Mouse (Mus musculus) adrenal gland, postnatal 14 days (tissue): ENCODE measurements around the gene Map7d2. TPM values are rescaled to one million over a fixed set of nuclear protein-coding genes. Genes with fewer than 3 reads are reported as not detected.
A peak's percentile ranks its signal among the peaks of the same experiment; 100 is the strongest.

Experiments
- DNase-seq: peaks from one replicate; pipeline ENCODE4 v3.0.0; 2021; ENCODE audit warnings: mixed read lengths
- total RNA-seq: library from RNA; stranded (reverse); gene quantifications from 2 replicates; pipeline ENCODE4 v1.2.3, GENCODE M21; 2021

Gene Map7d2
- total RNA-seq, 1 experiment from 2014 or later = 3.5 TPM

DNA sequence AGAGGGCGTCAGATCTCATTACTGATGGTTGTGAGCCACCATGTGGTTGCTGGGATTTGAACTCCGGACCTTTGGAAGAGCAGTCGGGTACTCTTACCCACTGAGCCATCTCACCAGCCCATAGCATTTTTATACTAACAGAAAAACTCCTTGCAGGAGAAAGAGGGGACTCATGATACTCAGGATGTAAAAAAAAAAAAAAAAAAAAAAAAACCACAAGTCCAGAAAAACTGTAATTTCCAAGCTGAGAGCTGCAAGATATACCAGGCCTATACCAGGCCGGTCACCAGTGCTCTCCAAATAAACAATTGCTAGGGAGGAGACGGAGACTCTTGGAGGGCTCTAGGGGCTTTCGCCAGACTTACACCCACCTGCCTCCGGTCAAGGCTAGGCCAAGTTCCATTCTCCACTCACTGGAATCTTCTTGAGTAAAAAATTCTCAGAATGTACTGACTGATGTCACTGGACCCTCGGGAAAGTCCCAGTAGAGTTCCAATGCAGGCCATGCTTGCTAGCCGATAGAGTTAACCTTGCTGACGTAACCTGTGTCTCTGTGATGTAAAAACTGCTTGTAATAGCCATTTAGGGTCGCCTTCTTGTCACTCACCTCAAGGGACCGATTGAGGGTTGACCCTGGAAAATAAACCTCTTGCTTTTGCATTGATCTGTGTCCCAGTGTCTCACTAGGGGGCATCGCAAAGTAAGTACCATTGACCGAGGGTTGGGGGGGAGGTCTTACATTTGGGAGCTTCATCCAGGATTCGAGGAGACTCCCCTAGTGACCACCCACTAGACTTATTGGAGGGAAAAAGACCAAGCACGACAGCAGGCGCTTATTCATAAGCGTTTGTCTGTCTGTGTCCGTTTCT lies 95.7 kb downstream of the Map7d2 start:
- DNase-seq = no peak

DNA sequence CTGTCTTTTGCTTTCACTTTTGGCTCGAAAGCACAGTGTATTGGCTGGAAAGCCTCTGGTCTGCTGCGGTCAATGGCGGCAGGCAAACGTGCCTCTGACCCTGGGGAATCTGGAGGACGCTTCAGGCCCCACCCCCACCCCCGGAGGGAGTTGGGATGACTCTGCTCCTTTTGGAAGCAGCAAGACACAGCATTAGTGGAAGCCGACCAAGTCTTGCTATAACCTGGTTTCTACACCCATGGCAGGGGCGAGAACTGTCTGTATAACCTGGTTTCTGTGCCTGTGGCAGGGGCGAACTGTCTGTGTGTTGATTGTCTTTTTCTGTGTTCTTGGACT lies 96.3 kb downstream of the Map7d2 start:
- no peak for DNase-seq

DNA sequence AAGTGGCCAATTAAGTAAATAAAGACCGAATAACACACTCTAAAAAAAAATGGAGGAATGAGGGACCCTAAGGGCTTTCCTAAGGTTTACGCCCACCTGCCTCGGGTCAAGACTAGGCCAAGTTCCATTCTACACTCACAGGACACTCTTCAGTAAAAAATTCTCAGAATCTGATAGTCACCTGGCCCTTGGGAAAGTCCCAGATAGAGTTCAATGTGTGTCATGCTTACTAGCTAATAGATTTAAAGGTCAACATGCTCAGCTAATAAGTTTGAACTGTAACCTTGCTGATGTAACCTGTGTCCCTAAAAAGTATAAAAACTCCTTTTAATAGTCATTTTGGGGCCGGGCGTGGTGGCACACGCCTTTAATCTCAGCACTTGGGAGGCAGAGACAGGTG lies 101.2 kb downstream of the Map7d2 start:
- no peak for DNase-seq

DNA sequence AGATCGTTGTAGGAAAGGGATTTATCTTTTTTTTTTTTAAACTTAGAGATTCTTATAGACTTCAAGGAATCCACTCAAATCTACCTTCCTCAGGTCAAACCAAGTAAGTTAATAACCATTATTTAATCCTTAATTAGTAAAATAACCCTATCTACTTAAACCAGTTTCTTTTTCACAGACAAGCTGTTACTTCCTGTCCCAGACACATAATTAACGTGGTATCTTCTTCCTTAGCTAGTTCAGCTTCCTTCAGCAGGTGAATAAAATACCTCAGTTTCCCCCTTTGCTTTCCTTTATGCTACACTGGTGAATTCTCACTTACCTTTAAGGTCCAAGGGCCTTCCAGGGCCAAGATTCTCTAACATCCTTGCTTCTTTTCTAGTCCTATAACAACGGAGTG lies 107.4 kb downstream of the Map7d2 start:
- DNase-seq = no peak

DNA sequence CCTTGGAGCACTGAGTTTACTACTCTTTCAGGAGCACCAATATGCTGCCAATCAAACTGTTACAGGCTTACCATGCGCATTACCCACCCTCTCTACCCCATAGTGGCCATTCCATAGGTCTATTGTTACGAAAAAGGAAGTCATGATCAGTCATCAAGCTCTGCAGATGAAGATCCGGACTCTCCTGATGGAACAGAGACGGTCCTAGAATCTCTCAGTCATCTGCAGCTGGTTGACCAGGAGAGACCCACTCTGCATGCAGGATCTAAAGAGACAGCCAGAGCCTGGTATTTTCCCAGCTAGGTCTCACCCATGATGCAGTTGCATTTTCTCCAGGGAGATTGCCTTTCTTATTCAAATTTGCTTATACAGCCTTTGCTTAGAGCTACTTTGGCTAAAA lies 108.3 kb downstream of the Map7d2 start:
- no peak for DNase-seq

DNA sequence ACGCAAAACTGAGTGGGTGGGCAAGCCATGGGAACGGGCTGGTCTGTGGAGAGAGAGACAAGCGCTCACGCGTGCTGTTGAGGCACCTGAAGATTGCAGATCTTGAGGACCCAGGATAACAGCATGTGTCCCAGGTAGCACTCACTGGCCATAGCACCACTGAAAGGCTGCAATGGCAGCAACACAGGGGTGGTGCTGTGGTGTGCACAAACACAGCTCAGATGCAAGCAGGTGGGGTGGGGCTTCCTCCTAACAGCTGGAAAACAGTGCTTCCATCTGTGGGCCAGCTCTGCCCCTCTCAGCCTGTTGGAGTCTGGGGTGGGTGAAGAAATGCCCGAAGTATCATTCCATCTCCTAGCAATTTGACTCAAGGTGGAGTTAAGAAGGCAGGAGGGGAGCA lies 112.0 kb downstream of the Map7d2 start, which contains the start of gene Bclaf3:
Gene Bclaf3 (plus strand): TSS at position 301 of the 400 bp plus-strand sequence.
- no peak for DNase-seq

DNA sequence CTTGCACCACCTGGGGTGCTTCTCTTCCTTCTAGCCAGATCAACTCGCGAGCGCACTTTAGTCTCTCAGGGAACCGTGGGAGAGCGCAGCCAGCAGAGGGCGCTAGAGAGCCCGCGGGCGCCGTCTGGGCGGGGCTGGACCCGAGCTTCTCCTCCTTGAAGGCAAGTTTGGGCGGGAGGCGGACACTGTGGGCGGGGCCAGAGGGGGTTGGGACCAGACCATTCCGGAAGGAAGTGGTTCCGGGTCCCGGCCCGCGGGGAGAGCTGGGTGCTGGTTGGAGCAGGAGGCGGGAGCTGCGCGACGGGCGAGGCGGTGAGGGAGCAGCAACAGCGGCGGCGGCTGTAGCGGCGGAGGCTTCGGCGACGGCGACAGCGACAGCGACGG lies 118.0 kb downstream of the Map7d2 start:
- peak; percentile 98 for DNase-seq

DNA sequence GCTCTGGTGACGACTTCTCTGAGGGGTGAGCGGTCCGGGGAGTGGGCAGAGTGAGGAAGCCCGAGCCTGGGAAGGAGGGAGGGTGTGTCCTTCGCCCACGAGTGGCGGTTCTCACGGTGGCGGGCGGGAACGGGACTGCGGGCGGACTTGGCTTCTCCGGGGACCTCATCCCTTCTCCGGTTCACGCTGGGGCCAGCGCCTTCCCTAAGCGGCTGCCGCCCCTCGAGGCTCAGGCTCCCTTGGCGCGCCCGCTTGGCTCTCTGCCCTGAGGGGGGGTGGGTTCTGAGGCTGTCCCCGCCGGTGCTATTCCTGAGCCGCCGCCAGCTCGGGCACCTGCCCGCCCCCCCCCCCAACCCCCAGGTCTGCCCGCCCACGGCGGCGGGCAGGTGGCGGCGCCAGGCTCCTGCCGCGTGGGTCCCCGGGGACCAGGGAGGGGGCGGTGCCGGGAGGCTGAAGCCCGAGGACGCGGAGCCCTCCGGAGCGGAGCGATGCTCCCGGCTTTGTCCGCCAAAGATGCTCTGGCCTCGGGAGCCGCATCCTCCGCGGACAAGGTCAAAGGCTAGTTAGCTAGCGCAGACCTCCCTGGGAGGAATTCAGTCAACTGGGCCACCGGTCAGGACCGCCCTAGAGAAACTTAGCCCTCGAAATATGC lies 118.6 kb downstream of the Map7d2 start:
- no peak for DNase-seq

DNA sequence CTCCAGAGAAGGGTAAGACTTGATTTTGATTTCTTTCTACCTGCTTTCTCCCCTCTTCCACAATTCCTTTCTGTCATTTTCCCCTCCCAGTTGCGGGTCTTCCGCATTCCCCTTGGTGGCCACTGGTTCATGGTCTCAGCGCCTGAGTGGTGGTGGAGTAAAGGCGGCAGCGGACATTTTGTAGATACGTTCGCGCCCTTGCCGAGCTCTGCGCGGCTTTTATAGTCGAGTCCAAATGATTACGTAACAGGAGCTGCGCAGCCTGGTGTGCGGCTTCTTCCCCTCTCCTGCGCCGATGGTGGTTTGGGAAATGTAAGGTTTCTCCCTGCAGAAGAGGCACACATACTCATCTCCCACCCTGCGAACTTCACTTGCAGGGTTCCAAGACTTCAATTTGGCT lies 127.6 kb downstream of the Map7d2 start:
- no peak for DNase-seq

DNA sequence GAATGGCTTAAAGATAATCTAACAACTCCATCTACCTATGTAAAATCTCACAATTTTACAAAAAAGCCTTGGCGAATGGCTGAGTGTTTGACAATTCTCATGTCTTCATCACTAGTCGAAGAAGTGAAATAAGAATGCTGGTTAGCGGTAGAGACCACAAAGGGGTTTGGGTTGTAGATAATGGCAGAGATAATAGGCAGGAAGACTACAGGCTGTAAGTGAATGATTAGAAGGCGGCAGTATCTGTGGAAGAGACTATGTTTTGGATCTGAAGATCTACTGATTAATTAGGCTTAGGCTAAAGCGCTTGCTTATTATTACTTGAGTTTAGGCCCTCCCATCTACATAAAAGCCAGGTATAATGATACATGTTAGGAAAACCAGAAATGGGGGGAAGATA lies 132.7 kb downstream of the Map7d2 start:
- no peak for DNase-seq

Other genes with a start within 250 kb of the Map7d2 start
- gene Rps6ka3, start 204.3 kb upstream of the Map7d2 start, total RNA-seq = 62.6 and 64.2 TPM in 2 replicates
- 98.2 and 112 TPM in 2 replicates for gene Eif1ax, start 42.4 kb upstream of the Map7d2 start, total RNA-seq
- gene Bclaf3, start 112.1 kb downstream of the Map7d2 start, total RNA-seq = 9.1 and 13.5 TPM in 2 replicates
- gene Sh3kbp1, start 212.7 kb downstream of the Map7d2 start, total RNA-seq = 52.2 and 54.6 TPM in 2 replicates